Mouse (Mus musculus): ENCODE measurements around the gene Tbc1d5. TPM values are rescaled to one million over a fixed set of nuclear protein-coding genes. Genes with fewer than 3 reads are reported as not detected.

Tbc1d5 gene
- 4.8 and 4.9 TPM in 2 replicates for polyA plus RNA-seq (2015; fragmentation: Nextera tagmentation; extraction: Ambion mirVana)

DNA sequence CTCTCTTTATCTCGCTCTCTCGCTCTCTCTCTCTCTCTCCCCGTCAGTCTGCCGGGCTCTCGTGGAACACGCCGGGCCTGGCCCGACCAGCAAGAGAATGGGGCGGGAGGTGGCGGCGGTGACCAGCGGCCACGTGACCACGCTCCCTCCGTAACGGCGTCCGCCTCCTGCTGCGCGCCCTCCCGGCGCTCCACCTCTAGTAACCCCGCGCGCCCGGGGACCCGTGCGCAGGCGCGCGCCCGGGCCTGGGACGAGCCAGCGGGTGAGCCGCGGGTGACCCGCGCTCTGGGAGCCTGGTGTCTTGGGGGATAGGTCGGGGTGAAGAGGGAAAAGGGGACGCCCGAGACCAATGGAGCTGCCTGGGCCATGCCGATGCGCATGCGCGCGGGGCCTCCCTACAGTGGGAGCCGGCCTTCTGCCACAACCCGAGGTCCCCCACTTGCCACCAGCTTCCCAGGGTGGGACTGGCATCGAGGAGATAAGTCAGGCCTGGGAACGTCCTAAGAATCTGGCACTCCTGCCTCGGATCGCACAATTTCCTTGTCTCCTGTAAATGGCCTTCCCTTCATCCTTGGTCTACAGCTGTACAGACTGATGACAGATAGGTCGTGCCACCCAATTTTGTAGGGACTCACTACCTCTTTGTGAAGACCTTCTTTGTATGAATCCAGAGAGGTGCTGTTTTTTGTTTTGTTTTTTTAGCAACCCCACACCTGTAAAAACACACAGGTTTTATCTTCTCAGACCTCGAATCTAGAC, at the start of gene Tbc1d5:
Tbc1d5 (minus strand) TSS at position 158 of the 759 bp plus-strand sequence.
- peak; percentile 73 for DNase-seq (ENCODE audit: low spot score)

DNA sequence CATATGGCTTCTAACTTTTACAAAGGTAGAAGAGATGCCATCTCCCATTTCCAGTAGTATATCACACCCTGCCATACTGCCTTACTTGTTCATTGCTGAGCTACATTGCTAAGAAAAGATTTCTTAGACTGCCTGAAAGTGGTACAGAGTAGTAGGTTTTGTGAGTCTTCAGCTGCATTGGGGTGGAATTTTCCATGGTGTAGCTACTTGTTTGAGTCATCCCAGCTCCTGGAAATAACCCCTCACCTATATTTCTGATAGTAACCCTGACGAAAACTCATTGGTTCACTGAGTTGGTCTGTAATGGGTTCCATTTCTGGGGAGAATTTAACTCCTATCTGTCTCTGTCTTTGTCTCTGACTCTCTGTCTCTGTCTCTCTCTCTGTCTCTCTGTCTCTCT, 46.9 kb upstream of the Tbc1d5 start:
- no peak for DNase-seq (ENCODE audit: low spot score)

DNA sequence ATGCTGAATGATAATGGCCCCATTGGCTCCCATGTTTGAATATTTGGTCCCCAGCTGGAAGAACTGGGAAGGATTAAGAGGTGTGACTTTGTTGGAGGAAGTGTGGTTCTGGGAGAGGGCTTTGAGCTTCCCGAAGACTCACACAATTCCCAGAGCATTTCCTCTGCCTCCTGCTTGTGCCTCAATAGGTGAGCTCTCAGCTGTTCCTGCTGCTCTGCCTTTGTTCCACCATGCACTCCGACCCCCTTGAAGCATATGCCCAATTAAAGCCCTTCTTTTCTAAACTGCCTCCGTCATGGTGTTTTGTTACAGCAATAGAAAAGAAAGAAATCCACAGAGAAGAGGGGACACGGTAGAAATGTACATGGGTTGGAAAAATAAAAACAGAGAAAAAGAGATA, 44.0 kb upstream of the Tbc1d5 start:
- DNase-seq (ENCODE audit: low spot score), result no peak

- no peak for DNase-seq (ENCODE audit: low spot score)
Measured at GRCm38 (mm10) chr17:51221075-51221474, 41.9 kb upstream of the Tbc1d5 start.

DNA sequence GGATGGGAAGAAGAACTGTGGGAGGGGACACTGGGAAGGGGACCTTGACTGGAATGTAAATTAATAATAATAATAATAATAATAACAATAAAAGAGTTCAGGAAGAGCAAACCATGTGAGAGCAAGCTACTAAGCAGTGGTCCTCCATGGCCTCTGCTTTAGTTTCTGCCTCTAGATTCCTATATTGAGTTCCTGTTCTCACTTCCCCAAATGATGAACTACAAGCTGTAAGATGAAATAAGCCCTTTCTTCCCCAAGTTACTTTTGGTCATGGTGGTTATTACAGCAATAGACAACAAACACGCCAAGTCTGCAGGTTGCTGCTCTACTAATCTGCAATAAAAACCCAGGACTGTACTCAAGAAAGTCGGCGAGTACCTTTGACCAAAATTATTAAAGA, 40.7 kb upstream of the Tbc1d5 start:
- DNase-seq (ENCODE audit: low spot score), result no peak

- DNase-seq (ENCODE audit: low spot score), result no peak
Measured at GRCm38 (mm10) chr17:51216426-51216825, 37.3 kb upstream of the Tbc1d5 start.

DNA sequence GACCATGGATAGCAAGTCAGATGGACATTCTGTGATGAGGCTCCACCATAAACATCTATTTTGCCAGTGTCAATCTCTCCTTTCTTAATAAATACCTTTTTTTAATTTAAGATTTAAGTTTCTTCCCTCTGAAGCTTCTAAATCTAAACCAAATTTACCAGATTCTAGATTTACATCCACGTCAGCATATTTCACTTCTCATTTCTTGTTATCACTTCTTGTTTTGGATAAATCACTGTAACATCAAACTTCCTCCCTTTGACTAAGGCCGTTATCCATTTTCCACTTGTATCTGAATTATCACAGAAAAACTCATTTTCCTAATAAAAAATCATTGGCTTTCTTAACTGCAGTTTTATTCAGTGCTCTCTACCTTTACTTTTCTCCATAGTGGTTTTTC, 30.4 kb upstream of the Tbc1d5 start:
- no peak for DNase-seq (ENCODE audit: low spot score)

- DNase-seq (ENCODE audit: low spot score), result no peak
Measured at GRCm38 (mm10) chr17:51204643-51205042, 25.5 kb upstream of the Tbc1d5 start.

DNA sequence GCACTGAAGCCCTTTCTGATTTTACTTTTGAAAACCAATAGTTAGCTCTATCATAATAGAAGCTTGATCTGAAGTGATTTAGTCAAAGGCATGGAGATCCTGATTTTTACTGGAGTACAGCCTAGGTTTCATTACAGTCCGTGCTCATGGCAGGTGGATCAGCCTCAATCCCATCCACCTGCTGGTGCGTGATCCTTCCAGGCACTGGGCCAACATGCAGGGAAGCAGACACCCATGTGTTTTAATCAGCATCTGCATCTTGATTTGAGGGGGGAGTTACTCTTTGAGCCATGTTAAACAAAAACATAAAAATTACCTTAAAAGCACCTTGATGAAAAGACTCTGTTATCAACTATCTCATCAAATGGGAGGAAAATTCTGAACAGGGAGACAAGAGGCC, 16.4 kb upstream of the Tbc1d5 start:
- DNase-seq (ENCODE audit: low spot score), result no peak

DNA sequence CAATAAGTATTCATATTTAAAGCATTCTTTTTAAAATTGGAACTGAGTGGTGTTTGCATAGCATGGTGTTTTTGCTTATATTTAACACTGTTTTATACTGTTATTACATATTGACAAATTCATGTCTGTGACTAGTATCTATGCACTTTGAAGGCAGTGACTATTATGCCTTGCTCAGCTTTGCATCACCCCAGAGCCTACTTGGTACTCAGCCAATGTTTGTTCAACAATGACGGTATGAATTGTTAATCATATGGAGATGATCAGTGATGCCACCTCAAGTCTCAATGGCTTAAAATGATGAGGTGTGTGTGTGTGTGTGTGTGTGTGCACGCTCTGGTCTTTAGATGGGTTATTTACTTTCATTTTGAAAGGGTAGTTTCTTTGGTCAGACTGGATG, 15.6 kb upstream of the Tbc1d5 start:
- no peak for DNase-seq (ENCODE audit: low spot score)

GRCm38 (mm10) chr17:51191381-51191780, 12.2 kb upstream of the Tbc1d5 start:
- DNase-seq (ENCODE audit: low spot score), result no peak

GRCm38 (mm10) chr17:51182715-51183114, 3.6 kb upstream of the Tbc1d5 start:
- DNase-seq (ENCODE audit: low spot score), result no peak

- DNase-seq (ENCODE audit: low spot score), result peak; percentile 55
Measured at GRCm38 (mm10) chr17:51178491-51179194, 509 bp downstream of the Tbc1d5 start.

DNA sequence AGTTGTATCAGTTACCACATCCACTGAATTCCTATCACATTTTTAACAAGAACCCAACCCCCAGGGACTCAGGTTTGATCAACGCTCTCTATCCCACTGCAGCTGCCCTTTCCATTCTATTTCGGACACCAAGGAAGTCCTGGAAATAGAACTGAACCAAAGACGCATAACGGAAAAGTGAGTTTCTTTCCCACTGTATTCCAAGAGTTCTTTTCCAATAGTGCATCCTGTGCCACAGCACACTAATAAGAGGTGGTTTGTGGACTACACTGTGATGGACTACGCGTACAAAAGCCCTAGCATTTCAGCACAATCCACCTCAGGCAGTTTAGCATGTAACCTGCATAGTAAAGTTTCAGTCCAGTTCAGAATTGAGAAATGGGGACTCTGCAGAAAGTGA, 1.2 kb downstream of the Tbc1d5 start:
- no peak for DNase-seq (ENCODE audit: low spot score)

- DNase-seq (ENCODE audit: low spot score), result peak; percentile 21
Measured at GRCm38 (mm10) chr17:51172332-51172731, 6.8 kb downstream of the Tbc1d5 start.

GRCm38 (mm10) chr17:51171504-51171903, 7.6 kb downstream of the Tbc1d5 start:
- DNase-seq (ENCODE audit: low spot score), result no peak

DNA sequence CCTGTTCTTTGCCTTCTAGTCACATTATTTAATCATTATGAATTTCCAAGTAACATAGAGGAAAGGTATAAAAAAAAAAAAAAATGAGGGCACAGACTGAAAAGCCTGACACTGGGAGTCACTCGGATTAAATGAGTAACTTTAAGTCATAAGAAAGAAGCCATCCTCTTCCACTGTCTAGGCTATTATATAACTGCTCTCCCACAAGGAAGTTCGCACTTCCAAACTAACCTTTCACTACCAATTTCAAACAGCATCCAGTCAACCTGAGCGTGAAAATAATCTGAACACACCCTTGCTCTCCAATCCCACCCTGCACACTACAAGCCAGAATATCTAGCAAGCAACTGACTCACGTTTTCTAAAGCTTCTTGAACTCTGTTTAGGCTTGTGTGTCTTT, 9.2 kb downstream of the Tbc1d5 start:
- DNase-seq (ENCODE audit: low spot score), result no peak

DNA sequence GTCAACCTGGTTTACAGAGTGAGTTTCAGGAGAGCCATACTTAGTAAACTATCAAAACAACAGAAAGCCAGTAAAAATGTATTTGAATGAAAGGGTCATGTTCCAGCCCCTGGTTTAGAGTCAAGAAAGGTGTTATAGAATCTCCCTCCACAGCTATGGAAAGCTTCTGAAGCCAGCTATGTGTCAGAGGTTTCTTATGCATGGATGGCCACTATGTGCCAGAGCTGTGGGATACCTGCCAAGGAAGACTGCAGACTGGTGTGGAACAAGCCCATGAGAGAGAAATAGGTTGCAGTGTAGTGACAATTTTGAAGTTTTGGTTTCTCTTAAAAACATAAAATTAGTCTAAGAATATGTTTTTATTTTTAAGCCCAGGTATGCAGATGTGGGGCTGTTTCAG, 16.8 kb downstream of the Tbc1d5 start:
- no peak for DNase-seq (ENCODE audit: low spot score)

- no peak for DNase-seq (ENCODE audit: low spot score)
Measured at GRCm38 (mm10) chr17:51159261-51159660, 19.9 kb downstream of the Tbc1d5 start.

GRCm38 (mm10) chr17:51150999-51151398, 28.2 kb downstream of the Tbc1d5 start:
- no peak for DNase-seq (ENCODE audit: low spot score)

DNA sequence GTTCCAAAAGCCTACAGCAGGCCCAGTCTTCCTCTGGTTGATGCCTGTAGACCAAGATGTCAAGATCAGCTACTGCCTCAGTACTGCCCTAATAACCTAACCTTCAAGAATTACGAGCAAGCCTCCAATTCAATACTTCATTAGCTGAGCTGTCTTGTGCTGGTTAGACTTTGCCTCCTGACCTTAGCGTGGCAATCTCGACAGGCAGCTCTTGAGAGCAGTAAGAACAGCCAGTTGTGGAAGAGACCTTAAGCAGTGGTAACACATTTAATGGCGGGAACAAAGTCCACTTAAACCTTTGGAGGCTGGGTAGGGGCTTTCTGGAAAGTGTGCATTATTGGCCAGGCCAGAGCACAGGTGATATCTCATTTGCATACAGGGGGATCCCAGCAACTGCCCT, 34.2 kb downstream of the Tbc1d5 start:
- no peak for DNase-seq (ENCODE audit: low spot score)

GRCm38 (mm10) chr17:51142095-51142494, 37.1 kb downstream of the Tbc1d5 start:
- DNase-seq (ENCODE audit: low spot score), result no peak

DNA sequence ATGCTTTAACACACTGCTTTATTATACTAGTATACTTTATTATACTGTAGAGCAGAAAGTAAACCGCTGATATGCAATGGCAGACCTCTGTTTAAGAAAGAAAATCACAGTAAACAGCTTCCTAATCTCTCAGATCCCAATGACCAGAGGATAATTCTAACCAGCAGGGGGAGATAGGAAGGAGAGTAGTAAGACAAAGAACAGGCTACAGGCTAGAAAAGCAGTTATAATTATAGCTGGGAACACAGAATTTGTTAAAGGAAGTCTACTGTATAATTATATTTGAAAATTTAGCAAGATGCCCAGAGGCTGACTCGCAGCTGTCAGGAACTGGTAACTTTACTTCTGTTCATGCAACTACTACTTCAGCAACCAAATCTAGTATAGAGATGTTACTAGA, 68.0 kb downstream of the Tbc1d5 start:
- DNase-seq (ENCODE audit: low spot score), result peak; percentile 13

Data from thymus, postnatal 0 days (tissue).